Mouse (Mus musculus) thymus, adult 2 months (tissue): ENCODE measurements at regions not wholly inside any gene's neighbourhood (a gene's known extent, or its start where the extent isn't known, plus 50 kb on each side); places are given as distances from the start of the nearest gene placed in this dataset.

Source experiments
- CTCF ChIP-seq: fragments of 200-500 bp; IDR thresholded peaks from 2 replicates; pipeline ENCODE4 v1.5.1; 2012; ENCODE audit warnings: mild to moderate bottlenecking, control low read depth, low read length, moderate library complexity, borderline replicate concordance; ENCODE audit not compliant: control insufficient read depth, poor library complexity, insufficient read depth; ENCODE audit errors: extremely low read depth
- POLR2A ChIP-seq: fragments of 200-500 bp; IDR thresholded peaks from 2 replicates; pipeline ENCODE4 v1.6.1; 2012; ENCODE audit warnings: mild to moderate bottlenecking, low read length, control low read depth, moderate library complexity; ENCODE audit not compliant: control insufficient read depth, poor library complexity, insufficient read depth; ENCODE audit errors: extremely low read depth

DNA sequence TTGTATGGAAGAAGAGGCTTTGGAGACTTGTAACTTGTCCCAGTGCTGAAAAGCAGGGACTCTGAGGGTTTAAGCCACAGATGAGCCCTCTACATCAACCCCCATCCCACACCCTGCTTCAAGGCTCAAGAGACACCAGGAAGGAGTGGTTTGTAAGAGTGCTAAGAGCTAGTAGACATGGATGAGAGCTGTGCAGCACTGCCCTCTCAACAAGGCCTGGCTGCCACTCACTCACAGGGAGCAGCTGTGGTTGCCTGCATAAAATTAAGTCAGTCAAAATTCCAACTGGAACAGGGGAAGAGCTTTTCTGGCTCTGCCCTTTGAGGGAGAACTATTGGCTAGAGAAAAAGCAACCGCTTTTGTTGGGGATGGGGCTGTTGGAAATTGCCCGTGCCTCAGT lies 225.5 kb upstream of the Tbl1xr1 start:
- TF ChIP-seq POLR2A = no peak
- no peak for TF ChIP-seq CTCF
